In the genomic region with DNA sequence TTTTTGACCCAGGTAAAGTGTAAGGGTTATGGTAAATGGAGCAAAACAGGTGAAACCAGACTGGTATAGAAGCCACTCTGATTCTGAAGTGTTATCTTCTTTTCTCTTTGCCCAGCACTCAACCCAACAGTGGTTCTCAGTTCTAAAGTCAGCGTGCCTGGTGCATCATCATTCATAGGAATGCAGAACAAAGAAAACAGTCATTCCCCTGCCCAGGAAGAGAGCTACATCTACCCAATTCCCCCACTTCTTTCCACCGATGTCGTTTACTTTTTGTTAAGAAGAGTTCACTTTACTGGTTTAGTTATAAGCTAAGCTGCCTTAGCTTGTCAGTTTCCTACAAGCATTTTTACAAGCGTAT, we compare ENCODE assay signal across 34 mouse cellular contexts.
"Had no signal": no experiment of that assay in that cellular context is flagged by ENCODE, and none has a peak within 500 bp of the region (broad histone marks: within the 10 kb centered on the region; RNA-seq: fewer than 3 reads in every experiment).

No protein-coding gene starts in this region.

- H3K4me2 ChIP-seq: heart, embryonic 11.5 days; heart, embryonic 12.5 days; heart, embryonic 13.5 days; heart, embryonic 15.5 days; hindbrain, embryonic 12.5 days; hindbrain, embryonic 13.5 days; hindbrain, embryonic 14.5 days; hindbrain, embryonic 15.5 days; intestine, embryonic 15.5 days; kidney, embryonic 15.5 days had no signal

- H3K27me3 ChIP-seq: heart, embryonic 12.5 days; heart, embryonic 13.5 days; heart, embryonic 15.5 days; hindbrain, embryonic 12.5 days; hindbrain, embryonic 13.5 days; hindbrain, embryonic 15.5 days; intestine, embryonic 15.5 days; kidney, embryonic 15.5 days had no signal

- H3K36me3 ChIP-seq: heart, embryonic 10.5 days; heart, embryonic 12.5 days; heart, embryonic 13.5 days; heart, embryonic 15.5 days; hindbrain, embryonic 10.5 days; hindbrain, embryonic 12.5 days; hindbrain, embryonic 13.5 days; hindbrain, embryonic 15.5 days; intestine, embryonic 15.5 days; kidney, embryonic 15.5 days had no signal

- ATAC-seq: hindbrain, embryonic 16.5 days; hindbrain, postnatal 0 days; inflammation-experienced regulatory T-cells, adult 6 months; intestine, embryonic 15.5 days; intestine, embryonic 16.5 days; intestine, postnatal 0 days had no signal

- DNase-seq: heart, postnatal 10 days; heart, postnatal 14 days; heart, postnatal 36 days; heart, postnatal 4 days; kidney, adult 11 months; kidney, adult 18-20 months; kidney, adult 2 months; kidney, adult 8-10 months; kidney, adult 9 months; kidney, postnatal 14 days; kidney, postnatal 25 days; kidney, postnatal 36 days; kidney, postnatal 4 days; layer of hippocampus, adult 9-11 months; layer of hippocampus, postnatal 36 days had no signal

- H3K4me3 ChIP-seq: heart, embryonic 10.5 days; heart, embryonic 12.5 days; heart, embryonic 13.5 days; heart, embryonic 15.5 days; hindbrain, embryonic 10.5 days; hindbrain, embryonic 12.5 days; hindbrain, embryonic 13.5 days; hindbrain, embryonic 15.5 days; intestine, embryonic 15.5 days; kidney, embryonic 15.5 days; layer of hippocampus, adult 2 months; left cerebral cortex, adult 2 months had no signal
